ENCODE assay signal across 9 mouse cellular contexts in genomic region chr13:102064590-102065273, GRCm38 (mm10).
DNase-seq lines count a peak whose midpoint lies in the region; ATAC-seq lines count a peak whose summit lies in the region.
"Had no signal": no experiment of that assay in that cellular context is flagged by ENCODE, and none has a peak within 500 bp of the region (broad histone marks: within the 10 kb centered on the region; RNA-seq: fewer than 3 reads in every experiment).

No protein-coding gene starts in this region.

- DNase-seq in adrenal gland, adult (ENCODE audit: inconsistent age in 2 of 2, low spot score in 1 of 2) = peak; percentile 73 to 86
- DNase-seq in adrenal gland, postnatal 4 days (ENCODE audit: low spot score in 2 of 2) = no peak
- peak; percentile 2 for DNase-seq in kidney, postnatal 14 days
- DNase-seq in kidney, postnatal 25 days = no peak
- DNase-seq in fat pad, adult 2 months (ENCODE audit: extremely low read depth, low read depth, low spot score) = peak; percentile 76
- DNase-seq in spleen, postnatal 36 days (ENCODE audit: low spot score in 2 of 2) = no peak
- DNase-seq in lung, postnatal 25 days (ENCODE audit: low spot score) = no peak
- DNase-seq: cerebellum, postnatal 25 days had no signal

- ATAC-seq in megakaryocyte progenitor cell, adult 5-6 weeks (replicated peaks; ENCODE audit: poor library complexity) = peak; percentile 84

Comparison
In these comparisons a context has a peak if more than half of its experiments do, and no peak if none do; other contexts are left out.
1. DNase-seq: peak in adrenal gland, adult (2 of 2), kidney, postnatal 14 days (single experiment) and fat pad, adult 2 months (single experiment); none in adrenal gland, postnatal 4 days (0 of 2), kidney, postnatal 25 days (0 of 2), spleen, postnatal 36 days (0 of 2) and lung, postnatal 25 days (single experiment).